In the genomic region with DNA sequence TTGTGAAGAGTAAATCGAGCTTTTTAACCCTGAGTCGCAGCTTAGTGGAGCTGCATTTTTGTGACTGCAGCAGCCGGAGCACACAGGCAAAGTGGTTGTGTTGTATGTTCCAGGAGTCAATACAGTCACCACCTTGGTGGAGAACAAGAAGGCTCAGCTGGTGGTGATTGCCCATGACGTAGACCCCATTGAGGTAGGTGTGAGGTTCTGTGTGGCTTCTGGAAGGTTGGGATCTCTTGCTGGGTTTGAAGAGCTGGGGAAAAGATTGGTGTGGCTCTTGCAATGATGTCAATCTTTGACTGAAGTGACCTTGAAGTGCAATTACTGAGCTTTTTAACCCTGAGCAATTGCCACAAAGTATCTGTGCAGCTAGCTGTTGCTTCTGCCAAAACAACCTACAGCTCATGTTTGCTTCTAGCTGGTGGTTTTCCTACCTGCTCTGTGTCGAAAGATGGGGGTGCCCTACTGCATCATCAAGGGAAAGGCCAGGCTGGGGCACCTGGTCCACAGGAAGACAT, we compare ENCODE assay signal across 8 mouse cellular contexts. TPM values are rescaled to one million over a fixed set of nuclear protein-coding genes. Genes with fewer than 3 reads are reported as not detected.
DNase-seq lines count a peak whose midpoint lies in the region; ATAC-seq and TF ChIP-seq lines count a peak whose summit lies in the region.
"Had no signal": no experiment of that assay in that cellular context is flagged by ENCODE, and none has a peak within 500 bp of the region (broad histone marks: within the 10 kb centered on the region; RNA-seq: fewer than 3 reads in every experiment).

No protein-coding gene starts in this region.

- peaks cover 35% of the 10 kb centered on the region for H3K4me1 ChIP-seq in neural tube, embryonic 11.5 days (ENCODE audit: control insufficient read depth, insufficient read depth, low read length)
- H3K4me1 ChIP-seq in forebrain, embryonic 15.5 days: peaks cover 65% of the 10 kb centered on the region
- H3K4me1 ChIP-seq in liver, embryonic 11.5 days (replicated peaks; ENCODE audit: control insufficient read depth, insufficient read depth, low read length): peaks cover 46% of the 10 kb centered on the region
- H3K4me1 ChIP-seq in stomach, postnatal 0 days (replicated peaks; ENCODE audit: control insufficient read depth, insufficient read depth): peaks cover 6% of the 10 kb centered on the region

- TF ChIP-seq CTCF in stomach, postnatal 0 days (IDR thresholded peaks at IDR 0.05; ENCODE audit: low read depth): no peak

- peak overlapping the region; percentile 94 for H3K4me3 ChIP-seq in neural tube, embryonic 11.5 days (ENCODE audit: low read depth, low read length)
- peak overlapping the region; percentile 93 for H3K4me3 ChIP-seq in forebrain, embryonic 15.5 days
- peak overlapping the region; percentile 79 for H3K4me3 ChIP-seq in liver, embryonic 11.5 days (ENCODE audit: low read depth, low read length)
- peak overlapping the region; percentile 76; the same call in 1 of the 2 replicates for H3K4me3 ChIP-seq in stomach, postnatal 0 days (ENCODE audit: low read depth, low read length)

- ATAC-seq in neural tube, embryonic 11.5 days (ENCODE audit: insufficient read depth, low FRiP score, low TSS enrichment): no peak
- no peak for ATAC-seq in forebrain, embryonic 15.5 days (replicated peaks)
- no peak for ATAC-seq in liver, embryonic 11.5 days (replicated peaks; ENCODE audit: low FRiP score)
- no peak for ATAC-seq in stomach, postnatal 0 days (ENCODE audit: low FRiP score, low TSS enrichment)
- ATAC-seq in activated CD4-positive, CD25-positive, alpha-beta regulatory T cell, adult 4 months: no peak
- ATAC-seq in megakaryocyte-erythroid progenitor cell, adult 5-6 weeks (replicated peaks; ENCODE audit: low FRiP score, low TSS enrichment, poor library complexity, severe bottlenecking): no peak

- no peak overlapping the region for H3K27ac ChIP-seq in neural tube, embryonic 11.5 days (ENCODE audit: low read depth, low read length)
- 0 out of 2 replicates have a peak overlapping the region, but pooled peaks have one; percentile 93 for H3K27ac ChIP-seq in forebrain, embryonic 15.5 days (replicated peaks)
- H3K27ac ChIP-seq in liver, embryonic 11.5 days (ENCODE audit: low read depth, low read length): peak overlapping the region; percentile 81
- H3K27ac ChIP-seq in stomach, postnatal 0 days (replicated peaks): no peak overlapping the region

- H3K9ac ChIP-seq in neural tube, embryonic 11.5 days (ENCODE audit: low read length): peak overlapping the region; percentile 95; the same call in 1 of the 2 replicates
- peak overlapping the region; percentile 94 for H3K9ac ChIP-seq in forebrain, embryonic 15.5 days (replicated peaks)
- peak overlapping the region; percentile 87 for H3K9ac ChIP-seq in liver, embryonic 11.5 days (ENCODE audit: low read depth, low read length)
- H3K9ac ChIP-seq in stomach, postnatal 0 days (ENCODE audit: low read length): peak overlapping the region; percentile 95

- H3K4me2 ChIP-seq in neural tube, embryonic 11.5 days (ENCODE audit: low read depth): peak overlapping the region; percentile 99
- peak overlapping the region; percentile 92 for H3K4me2 ChIP-seq in forebrain, embryonic 15.5 days (replicated peaks)
- peak overlapping the region; percentile 96 for H3K4me2 ChIP-seq in liver, embryonic 11.5 days
- H3K4me2 ChIP-seq in stomach, postnatal 0 days (replicated peaks; ENCODE audit: low read depth): peak overlapping the region; percentile 92

- no peaks in the 10 kb centered on the region for H3K27me3 ChIP-seq in neural tube, embryonic 11.5 days (ENCODE audit: control insufficient read depth, insufficient read depth, low read length)
- no peaks in the 10 kb centered on the region for H3K27me3 ChIP-seq in forebrain, embryonic 15.5 days
- no peaks in the 10 kb centered on the region for H3K27me3 ChIP-seq in liver, embryonic 11.5 days (replicated peaks; ENCODE audit: control insufficient read depth, insufficient read depth, low read length)
- H3K27me3 ChIP-seq in stomach, postnatal 0 days (ENCODE audit: control insufficient read depth, insufficient read depth, low read length): no peaks in the 10 kb centered on the region

- H3K36me3 ChIP-seq in neural tube, embryonic 11.5 days (ENCODE audit: control insufficient read depth, insufficient read depth, low read length): peaks cover 18% of the 10 kb centered on the region
- H3K36me3 ChIP-seq in forebrain, embryonic 15.5 days: peaks cover 38% of the 10 kb centered on the region
- H3K36me3 ChIP-seq in liver, embryonic 11.5 days (ENCODE audit: control insufficient read depth, insufficient read depth, low read length): peaks cover 33% of the 10 kb centered on the region
- peaks cover 13% of the 10 kb centered on the region for H3K36me3 ChIP-seq in stomach, postnatal 0 days (ENCODE audit: control insufficient read depth, insufficient read depth, low read length)

- no peaks in the 10 kb centered on the region for H3K9me3 ChIP-seq in neural tube, embryonic 11.5 days (ENCODE audit: control insufficient read depth, low read length)
- no peaks in the 10 kb centered on the region for H3K9me3 ChIP-seq in forebrain, embryonic 15.5 days
- H3K9me3 ChIP-seq in liver, embryonic 11.5 days (ENCODE audit: control insufficient read depth, low read length): no peaks in the 10 kb centered on the region
- H3K9me3 ChIP-seq in stomach, postnatal 0 days (ENCODE audit: control insufficient read depth, low read length): no peaks in the 10 kb centered on the region

- no peak for DNase-seq in neural tube, embryonic 11.5 days (ENCODE audit: low spot score)
- DNase-seq in neural tube, embryonic 10.5 days (ENCODE audit: extremely low spot score, low spot score): no peak
- no peak for DNase-seq in liver, embryonic 11.5 days (ENCODE audit: low spot score)
- no peak for DNase-seq in stomach, postnatal 0 days (ENCODE audit: low spot score)
- DNase-seq: lung, postnatal 14 days had no signal

- 74% methylated on average over 5 of the region's 5 CpGs for WGBS in neural tube, embryonic 11.5 days
- 62% methylated on average over 5 of the region's 5 CpGs for WGBS in forebrain, embryonic 15.5 days
- 52% methylated on average over 5 of the region's 5 CpGs for WGBS in liver, embryonic 11.5 days
- WGBS in stomach, postnatal 0 days: 59% methylated on average over 5 of the region's 5 CpGs

- no peak for TF ChIP-seq EP300 in stomach, postnatal 0 days (optimal IDR thresholded peaks at IDR 0.05)

RNA-seq across cellular contexts. Expression of gene Rpl7a, which starts 1.7 kb away (rescaled TPM):
- 641 and 663 TPM in 2 replicates for polyA plus RNA-seq in neural tube, embryonic 11.5 days (2014; fragmentation: Nextera tagmentation; extraction: Ambion mirVana)
- 533 and 546 TPM in 2 replicates for polyA plus RNA-seq in forebrain, embryonic 15.5 days (2015; fragmentation: Nextera tagmentation; extraction: Ambion mirVana)
- polyA plus RNA-seq in liver, embryonic 11.5 days (2014; fragmentation: Nextera tagmentation; extraction: Ambion mirVana): 874 and 991 TPM in 2 replicates
- 477 and 505 TPM in 2 replicates for polyA plus RNA-seq in stomach, postnatal 0 days (2015; fragmentation: Nextera tagmentation; extraction: Ambion mirVana)
- polyA plus RNA-seq in activated CD4-positive, CD25-positive, alpha-beta regulatory T cell, adult 4 months (2017; shearing (Covaris generic)): 1,000 to 10,000 TPM in 1 of 2 experiments, 100 to 1,000 TPM in 1; 720 to 1,212 TPM
- 2,329 and 2,826 TPM in 2 replicates for total RNA-seq in megakaryocyte-erythroid progenitor cell, adult 5-6 weeks (2014; fragmentation: Nextera tagmentation)
- 2,192 and 2,459 TPM in 2 replicates for total RNA-seq in megakaryocyte-erythroid progenitor cell, adult 5-6 weeks (2017)

RNA-seq across cellular contexts. Expression of gene Med22, which starts 1.8 kb away (rescaled TPM):
- polyA plus RNA-seq in neural tube, embryonic 11.5 days (2014; fragmentation: Nextera tagmentation; extraction: Ambion mirVana): 87.2 and 96.8 TPM in 2 replicates
- polyA plus RNA-seq in forebrain, embryonic 15.5 days (2015; fragmentation: Nextera tagmentation; extraction: Ambion mirVana): 177 and 184 TPM in 2 replicates
- polyA plus RNA-seq in liver, embryonic 11.5 days (2014; fragmentation: Nextera tagmentation; extraction: Ambion mirVana): 34.8 and 39.1 TPM in 2 replicates
- 22.5 and 23.9 TPM in 2 replicates for polyA plus RNA-seq in stomach, postnatal 0 days (2015; fragmentation: Nextera tagmentation; extraction: Ambion mirVana)
- polyA plus RNA-seq in activated CD4-positive, CD25-positive, alpha-beta regulatory T cell, adult 4 months (2017; shearing (Covaris generic)): 10 to 100 TPM; 10.3 to 11.3 TPM
- 24.7 and 37.6 TPM in 2 replicates for total RNA-seq in megakaryocyte-erythroid progenitor cell, adult 5-6 weeks (2014; fragmentation: Nextera tagmentation)
- total RNA-seq in megakaryocyte-erythroid progenitor cell, adult 5-6 weeks (2017): 14.4 and 20.2 TPM in 2 replicates

RNA-seq across cellular contexts. Expression of gene Surf2, which starts 3.9 kb away (rescaled TPM):
- polyA plus RNA-seq in neural tube, embryonic 11.5 days (2014; fragmentation: Nextera tagmentation; extraction: Ambion mirVana): 46.2 and 50.3 TPM in 2 replicates
- 58.9 and 61.9 TPM in 2 replicates for polyA plus RNA-seq in forebrain, embryonic 15.5 days (2015; fragmentation: Nextera tagmentation; extraction: Ambion mirVana)
- polyA plus RNA-seq in liver, embryonic 11.5 days (2014; fragmentation: Nextera tagmentation; extraction: Ambion mirVana): 61.5 and 64.7 TPM in 2 replicates
- polyA plus RNA-seq in stomach, postnatal 0 days (2015; fragmentation: Nextera tagmentation; extraction: Ambion mirVana): 26.2 and 26.5 TPM in 2 replicates
- 10 to 100 TPM; 41.8 to 46.6 TPM for polyA plus RNA-seq in activated CD4-positive, CD25-positive, alpha-beta regulatory T cell, adult 4 months (2017; shearing (Covaris generic))
- 68.8 and 80.3 TPM in 2 replicates for total RNA-seq in megakaryocyte-erythroid progenitor cell, adult 5-6 weeks (2014; fragmentation: Nextera tagmentation)
- 118 and 146 TPM in 2 replicates for total RNA-seq in megakaryocyte-erythroid progenitor cell, adult 5-6 weeks (2017)

RNA-seq across cellular contexts. Expression of gene Surf1, which starts 4.0 kb away (rescaled TPM):
- polyA plus RNA-seq in neural tube, embryonic 11.5 days (2014; fragmentation: Nextera tagmentation; extraction: Ambion mirVana): 45.9 and 48.7 TPM in 2 replicates
- 74.0 and 77.3 TPM in 2 replicates for polyA plus RNA-seq in forebrain, embryonic 15.5 days (2015; fragmentation: Nextera tagmentation; extraction: Ambion mirVana)
- 56.5 and 58.3 TPM in 2 replicates for polyA plus RNA-seq in liver, embryonic 11.5 days (2014; fragmentation: Nextera tagmentation; extraction: Ambion mirVana)
- polyA plus RNA-seq in stomach, postnatal 0 days (2015; fragmentation: Nextera tagmentation; extraction: Ambion mirVana): 64.7 and 68.2 TPM in 2 replicates
- polyA plus RNA-seq in activated CD4-positive, CD25-positive, alpha-beta regulatory T cell, adult 4 months (2017; shearing (Covaris generic)): 100 to 1,000 TPM; 115 to 121 TPM
- 50.5 and 58.4 TPM in 2 replicates for total RNA-seq in megakaryocyte-erythroid progenitor cell, adult 5-6 weeks (2014; fragmentation: Nextera tagmentation)
- 38.0 and 41.7 TPM in 2 replicates for total RNA-seq in megakaryocyte-erythroid progenitor cell, adult 5-6 weeks (2017)

RNA-seq across cellular contexts. Expression of gene Surf6, which starts 9.6 kb away (rescaled TPM):
- 13.3 and 15.6 TPM in 2 replicates for polyA plus RNA-seq in neural tube, embryonic 11.5 days (2014; fragmentation: Nextera tagmentation; extraction: Ambion mirVana)
- polyA plus RNA-seq in forebrain, embryonic 15.5 days (2015; fragmentation: Nextera tagmentation; extraction: Ambion mirVana): 27.7 and 29.7 TPM in 2 replicates
- polyA plus RNA-seq in liver, embryonic 11.5 days (2014; fragmentation: Nextera tagmentation; extraction: Ambion mirVana): 15.8 and 16.8 TPM in 2 replicates
- 12.5 and 12.8 TPM in 2 replicates for polyA plus RNA-seq in stomach, postnatal 0 days (2015; fragmentation: Nextera tagmentation; extraction: Ambion mirVana)
- polyA plus RNA-seq in activated CD4-positive, CD25-positive, alpha-beta regulatory T cell, adult 4 months (2017; shearing (Covaris generic)): 10 to 100 TPM; 17.5 to 25.5 TPM
- 36.2 and 43.7 TPM in 2 replicates for total RNA-seq in megakaryocyte-erythroid progenitor cell, adult 5-6 weeks (2014; fragmentation: Nextera tagmentation)
- 51.1 and 74.0 TPM in 2 replicates for total RNA-seq in megakaryocyte-erythroid progenitor cell, adult 5-6 weeks (2017)

Comparison
In these comparisons a context has a peak if more than half of its experiments do, and no peak if none do; other contexts are left out.
1. H3K27ac ChIP-seq: peak in forebrain, embryonic 15.5 days (single experiment) and liver, embryonic 11.5 days (single experiment); none in neural tube, embryonic 11.5 days (single experiment) and stomach, postnatal 0 days (single experiment).
2. Peak in every context shown above with its lines, with median percentiles within 50 percentile points of each other: H3K4me2 ChIP-seq, H3K4me3 ChIP-seq and H3K9ac ChIP-seq.